Mouse (Mus musculus): ENCODE results near the gene Rad54l2.

GRCm38 (mm10) chr9:106657592-106657991, 131.4 kb downstream of the Rad54l2 start:
- TF ChIP-seq MYOG (IDR thresholded peaks at IDR 0.05; ENCODE audit: control insufficient read depth, extremely low read depth, insufficient read length), result no peak
- no peak for TF ChIP-seq CEBPB (IDR thresholded peaks at IDR 0.05; ENCODE audit: low read depth)
- TF ChIP-seq MAX (IDR thresholded peaks at IDR 0.05), result no peak
- no peak for TF ChIP-seq CTCF (IDR thresholded peaks at IDR 0.05; ENCODE audit: control insufficient read depth, insufficient read depth, insufficient read length)
- no peak for TF ChIP-seq MYOD1 (IDR thresholded peaks at IDR 0.05; ENCODE audit: control insufficient read depth, insufficient read length, low read depth)
- no peak for TF ChIP-seq USF1 (IDR thresholded peaks at IDR 0.05; ENCODE audit: low read depth)
